Mouse (Mus musculus) hematopoietic stem cell, adult 5-6 weeks (primary cell): ENCODE data around the gene S1pr5. TPM values are rescaled to one million over a fixed set of nuclear protein-coding genes. Genes with fewer than 3 reads are reported as not detected.

Experiments used
- ATAC-seq, 2 experiments: fragments of 125-278 bp in 1 of 2; replicated peaks in 1 of 2; 2 replicates each; pipeline ENCODE4 v1.8.0; 2016 to 2017; ENCODE audit warnings: inconsistent platforms in 2 of 2, mild to moderate bottlenecking in 2 of 2, moderate number of reproducible peaks in 2 of 2, low read depth in 1 of 2, moderate TSS enrichment in 1 of 2; ENCODE audit not compliant: low FRiP score in 2 of 2, poor library complexity in 2 of 2, severe bottlenecking in 2 of 2, insufficient read depth in 1 of 2, low TSS enrichment in 1 of 2
- total RNA-seq: library from RNA; stranded (forward); fragments of 172-1452, 232-1000 nt; gene quantifications from 2 replicates; pipeline ENCODE4 v1.2.3, GENCODE M21; 2017

Gene S1pr5
- total RNA-seq, 1 experiment from 2014 or later = 0.50 TPM

DNA sequence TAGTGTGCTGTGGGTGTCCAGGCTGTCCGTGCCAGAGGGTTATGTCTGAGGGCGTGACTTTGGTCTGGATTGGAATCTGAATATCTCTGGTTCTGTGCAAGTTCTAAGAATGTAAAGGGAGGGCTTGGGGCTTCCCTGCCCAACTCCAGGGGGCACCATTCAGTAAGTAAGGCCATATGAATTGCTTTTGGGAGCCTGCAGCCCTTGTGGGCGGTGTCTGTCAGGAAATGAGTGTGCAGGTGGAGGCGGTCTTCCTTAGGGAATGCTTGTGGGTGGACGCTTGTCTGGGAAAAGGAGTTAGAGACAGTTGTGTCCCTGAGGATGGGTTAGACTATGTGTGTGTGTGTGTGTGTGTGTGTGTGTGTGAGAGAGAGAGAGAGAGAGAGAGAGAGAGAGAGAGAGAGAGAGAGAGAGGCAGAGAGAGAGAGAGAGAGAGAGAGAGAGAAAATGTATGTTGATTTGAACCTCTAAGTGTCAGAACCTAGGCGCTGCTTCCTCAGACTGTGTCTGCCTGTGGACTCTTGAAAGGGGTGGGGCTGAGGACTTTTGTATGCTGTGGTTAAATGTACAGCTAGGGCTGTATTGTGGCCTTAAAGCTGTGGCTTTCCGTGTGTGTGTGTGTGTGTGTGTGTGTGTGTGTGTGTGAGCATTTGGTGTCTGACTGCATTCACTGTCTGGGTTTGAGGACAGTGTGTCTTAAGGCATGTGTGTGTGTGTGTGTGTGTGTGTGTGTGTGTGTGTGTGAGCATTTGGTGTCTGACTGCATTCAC is 52.3 kb downstream of the S1pr5 start:
- 0 out of 4 replicates have a peak, but pooled peaks of 1 of the 2 experiments have one; percentile 37 for ATAC-seq

DNA sequence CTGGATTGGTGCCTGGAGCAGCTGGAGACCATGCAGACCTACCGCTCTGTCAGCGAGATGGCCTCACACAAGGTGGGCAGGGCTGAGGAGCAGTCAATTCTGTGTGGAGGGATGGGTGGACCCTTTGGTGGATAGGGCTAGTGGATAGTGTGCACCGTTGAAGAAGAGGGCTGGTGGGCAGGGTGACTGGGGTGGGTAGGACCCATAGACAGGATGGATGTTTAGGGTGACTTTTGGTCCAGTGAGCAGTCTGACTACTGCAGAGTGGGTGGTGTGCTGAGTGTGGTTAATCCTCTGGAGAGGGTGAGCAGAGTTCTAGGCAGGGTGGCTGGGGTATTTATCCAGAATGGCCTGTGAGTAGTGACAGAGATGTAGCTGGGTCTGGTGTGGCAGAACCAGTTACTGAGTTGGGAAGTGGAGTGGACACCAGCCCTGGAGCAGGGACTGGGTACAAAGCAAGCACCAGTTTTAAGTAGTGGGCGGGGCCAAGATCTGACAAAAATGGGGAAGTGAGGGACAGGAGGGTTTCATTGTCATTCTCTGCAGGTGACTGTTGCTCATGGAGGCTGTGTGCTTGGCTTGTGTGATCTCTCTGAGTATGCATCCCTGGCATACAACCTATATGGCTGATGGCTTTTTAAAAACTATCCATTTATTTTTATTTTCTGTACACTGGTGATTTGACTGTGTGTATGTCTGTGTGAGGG is 53.3 kb downstream of the S1pr5 start:
- peak; percentile 41 to 44; a peak in 2 of 4 replicates for ATAC-seq

DNA sequence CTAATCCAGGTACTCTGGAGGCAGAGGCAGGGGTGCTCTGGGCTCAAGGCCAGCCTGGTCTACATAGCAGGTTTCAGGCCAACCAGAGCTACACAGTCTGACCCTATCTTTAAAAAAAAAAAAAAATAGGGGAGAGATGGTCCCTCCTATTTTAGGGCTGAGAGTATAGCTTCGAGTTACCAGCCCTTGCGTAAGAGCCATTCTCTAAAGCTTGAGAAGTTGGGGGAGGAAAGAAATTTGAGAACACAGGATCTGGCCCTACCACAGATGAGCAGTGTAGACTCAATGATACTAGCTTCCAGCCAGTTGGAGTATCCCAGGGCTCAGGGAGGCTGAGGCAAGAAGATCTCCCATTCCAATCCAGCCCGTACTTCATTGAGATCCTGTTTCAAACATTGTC is 54.5 kb downstream of the S1pr5 start:
- no peak for ATAC-seq

Other genes with a start within 250 kb of the S1pr5 start
- 26.6 and 35.2 TPM in 2 replicates for gene Mrpl4, start 245.7 kb downstream of the S1pr5 start, total RNA-seq
- gene Icam1, start 232.5 kb downstream of the S1pr5 start, total RNA-seq = 36.2 and 44.7 TPM in 2 replicates
- gene Icam4, start 219.1 kb downstream of the S1pr5 start, total RNA-seq = 3.0 and 7.9 TPM in 2 replicates
- not detected in 2 replicates for gene Icam5, start 216.4 kb downstream of the S1pr5 start, total RNA-seq
- gene Zglp1, start 181.3 kb downstream of the S1pr5 start, total RNA-seq = not detected in 2 replicates
- gene Gm49373, start 175.3 kb downstream of the S1pr5 start, total RNA-seq = 0.44 TPM in 1 of 2 replicates, not detected in the other
- gene Fdx1l, start 174.8 kb downstream of the S1pr5 start, total RNA-seq = 33.6 and 45.2 TPM in 2 replicates
- gene Gm38431, start 156.4 kb downstream of the S1pr5 start, total RNA-seq = 3.3 and 13.1 TPM in 2 replicates
- gene Raver1, start 156.4 kb downstream of the S1pr5 start, total RNA-seq = 13.1 and 23.3 TPM in 2 replicates
- gene Tyk2, start 117.2 kb downstream of the S1pr5 start, total RNA-seq = 12.2 and 19.4 TPM in 2 replicates
- gene Cdc37, start 98.5 kb downstream of the S1pr5 start, total RNA-seq = 238 and 347 TPM in 2 replicates
- 2.7 and 4.8 TPM in 2 replicates for gene Pde4a, start 82.7 kb downstream of the S1pr5 start, total RNA-seq
- 37.4 and 39.0 TPM in 2 replicates for gene Keap1, start 9.1 kb downstream of the S1pr5 start, total RNA-seq
- gene Atg4d, start 16.9 kb upstream of the S1pr5 start, total RNA-seq = 5.6 and 14.1 TPM in 2 replicates
- gene Kri1, start 39.5 kb upstream of the S1pr5 start, total RNA-seq = 64.0 and 98.0 TPM in 2 replicates
- gene Cdkn2d, start 43.0 kb upstream of the S1pr5 start, total RNA-seq = 14.8 and 30.4 TPM in 2 replicates
- 0.56 TPM in 1 of 2 replicates, not detected in the other for gene Ap1m2, start 63.9 kb upstream of the S1pr5 start, total RNA-seq
- 65.7 and 97.9 TPM in 2 replicates for gene Slc44a2, start 72.3 kb upstream of the S1pr5 start, total RNA-seq
- gene Ilf3, start 119.4 kb upstream of the S1pr5 start, total RNA-seq = 98.6 and 163 TPM in 2 replicates
- 19.3 and 23.4 TPM in 2 replicates for gene Qtrt1, start 163.4 kb upstream of the S1pr5 start, total RNA-seq
- gene Dnm2, start 176.5 kb upstream of the S1pr5 start, total RNA-seq = 80.9 and 87.0 TPM in 2 replicates